Mouse (Mus musculus) embryo, embryonic 10.5 days (tissue): ENCODE data around the gene Phf12.
"Not testable (repeated sequence)": the region's sequence is repeated elsewhere in the genome, so short reads cannot be mapped to it uniquely, and the experiment has no call there.

Experiments
- DNase-seq: peaks from one replicate; pipeline ENCODE4 v3.0.0-alpha.2; 2015; ENCODE audit warnings: low spot score

Gene Phf12

GRCm38 (mm10) chr11:78031947-78032808, 49.6 kb downstream of the Phf12 start, which contains the start of gene Dhrs13:
Gene Dhrs13 (plus strand): TSS chr11:78032280.
- DNase-seq: peak; percentile 94

- peak; percentile 33 for DNase-seq
Measured at GRCm38 (mm10) chr11:78032809-78033195, 50.2 kb downstream of the Phf12 start.

GRCm38 (mm10) chr11:78033931-78034617, 51.5 kb downstream of the Phf12 start:
- no peak for DNase-seq

- no peak for DNase-seq
Measured at GRCm38 (mm10) chr11:78036791-78037190, 54.2 kb downstream of the Phf12 start.

GRCm38 (mm10) chr11:78037831-78038752, 55.5 kb downstream of the Phf12 start, which contains the start of gene Flot2:
Gene Flot2 (plus strand): TSS chr11:78037931.
- peak; percentile 84 for DNase-seq

GRCm38 (mm10) chr11:78040878-78041277, 58.3 kb downstream of the Phf12 start:
- no peak for DNase-seq

- DNase-seq: not testable (repeated sequence)
Measured at GRCm38 (mm10) chr11:78042290-78042870, 59.8 kb downstream of the Phf12 start.

- DNase-seq: no peak
Measured at GRCm38 (mm10) chr11:78044758-78045251, 62.3 kb downstream of the Phf12 start.

- DNase-seq: not testable (repeated sequence)
Measured at GRCm38 (mm10) chr11:78048637-78049036, 66.1 kb downstream of the Phf12 start.

GRCm38 (mm10) chr11:78053078-78053477, 70.5 kb downstream of the Phf12 start:
- no peak for DNase-seq

- no peak for DNase-seq
Measured at GRCm38 (mm10) chr11:78056946-78057345, 74.4 kb downstream of the Phf12 start.

- DNase-seq: peak; percentile 73
Measured at GRCm38 (mm10) chr11:78059833-78060757, 77.5 kb downstream of the Phf12 start.

- no peak for DNase-seq
Measured at GRCm38 (mm10) chr11:78062563-78062962, 80.0 kb downstream of the Phf12 start.

GRCm38 (mm10) chr11:78065906-78066305, 83.4 kb downstream of the Phf12 start:
- DNase-seq: no peak

GRCm38 (mm10) chr11:78066641-78067040, 84.1 kb downstream of the Phf12 start:
- DNase-seq: no peak

- no peak for DNase-seq
Measured at GRCm38 (mm10) chr11:78067566-78067965, 85.0 kb downstream of the Phf12 start.

GRCm38 (mm10) chr11:78069130-78069529, 86.6 kb downstream of the Phf12 start:
- no peak for DNase-seq

GRCm38 (mm10) chr11:78069646-78070045, 87.1 kb downstream of the Phf12 start:
- DNase-seq: no peak

- no peak for DNase-seq
Measured at GRCm38 (mm10) chr11:78071938-78072337, 89.4 kb downstream of the Phf12 start.

- DNase-seq: no peak
Measured at GRCm38 (mm10) chr11:78072425-78073130, 90.0 kb downstream of the Phf12 start.
